Mouse (Mus musculus) hindbrain, embryonic 16.5 days (tissue): ENCODE measurements around the gene Bbs9. TPM values are rescaled to one million over a fixed set of nuclear protein-coding genes. Genes with fewer than 3 reads are reported as not detected.
A peak's percentile ranks its signal among the peaks of the same experiment; 100 is the strongest.

Source experiments
- ATAC-seq: fragments of 200-750 bp; cut with Nextera tagmentation; 2 replicates; pipeline ENCODE4 v1.8.0; 2017; ENCODE audit warnings: moderate TSS enrichment, moderate library complexity
- H3K27ac ChIP-seq: fragments of 300-500 bp; sonication (generic); 2 replicates; pipeline ENCODE4 v1.5.1; 2014; ENCODE audit warnings: low read depth, mild to moderate bottlenecking, control low read depth, low read length, moderate library complexity
- H3K27me3 ChIP-seq: fragments of 300-500 bp; sonication (generic); replicated peaks from 2 replicates; pipeline ENCODE4 v1.6.1; 2014; ENCODE audit warnings: low read length; ENCODE audit not compliant: control insufficient read depth, insufficient read depth
- H3K36me3 ChIP-seq: fragments of 300-500 bp; sonication (generic); 2 replicates; pipeline ENCODE4 v1.6.1; 2014; ENCODE audit warnings: mild to moderate bottlenecking, low read length, moderate library complexity, mixed read lengths; ENCODE audit not compliant: control insufficient read depth, insufficient read depth
- H3K4me1 ChIP-seq: fragments of 300-500 bp; sonication (generic); 2 replicates; pipeline ENCODE4 v1.6.1; 2014; ENCODE audit warnings: low read depth, low read length; ENCODE audit not compliant: control insufficient read depth, insufficient read depth
- H3K4me2 ChIP-seq: fragments of 300-500 bp; sonication (generic); 2 replicates; pipeline ENCODE4 v1.6.1; 2014; ENCODE audit warnings: mild to moderate bottlenecking, low read length, control low read depth, moderate library complexity
- H3K4me3 ChIP-seq: fragments of 300-500 bp; sonication (generic); 2 replicates; pipeline ENCODE4 v1.5.1; 2014; ENCODE audit warnings: mild to moderate bottlenecking, low read length, control low read depth, moderate library complexity
- H3K9ac ChIP-seq: fragments of 300-500 bp; sonication (generic); 2 replicates; pipeline ENCODE4 v1.6.1; 2014; ENCODE audit warnings: low read depth, mild to moderate bottlenecking, control low read depth, low read length, moderate library complexity
- H3K9me3 ChIP-seq: fragments of 300-500 bp; sonication (generic); 2 replicates; pipeline ENCODE4 v1.6.1; 2014; ENCODE audit warnings: mild to moderate bottlenecking, low read length, moderate library complexity; ENCODE audit not compliant: control insufficient read depth
- WGBS: fragments of 180-500 bp; shearing (Covaris S2); extraction: QIAGEN DNeasy Blood & Tissue Kit; methylation state at CpG from one replicate; pipeline ENCODE4 v1.1.7; 2014; 5-methylcytosine and 5-hydroxymethylcytosine counted together
- polyA plus RNA-seq: library from polyadenylated mRNA; unstranded; fragments of >200 nt; fragmentation: Nextera tagmentation; extraction: Ambion mirVana; gene quantifications from 2 replicates; pipeline ENCODE4 v1.2.1, GENCODE M21; 2015

Bbs9 gene
- polyA plus RNA-seq, 1 experiment from 2014 or later = 18.3 TPM

DNA sequence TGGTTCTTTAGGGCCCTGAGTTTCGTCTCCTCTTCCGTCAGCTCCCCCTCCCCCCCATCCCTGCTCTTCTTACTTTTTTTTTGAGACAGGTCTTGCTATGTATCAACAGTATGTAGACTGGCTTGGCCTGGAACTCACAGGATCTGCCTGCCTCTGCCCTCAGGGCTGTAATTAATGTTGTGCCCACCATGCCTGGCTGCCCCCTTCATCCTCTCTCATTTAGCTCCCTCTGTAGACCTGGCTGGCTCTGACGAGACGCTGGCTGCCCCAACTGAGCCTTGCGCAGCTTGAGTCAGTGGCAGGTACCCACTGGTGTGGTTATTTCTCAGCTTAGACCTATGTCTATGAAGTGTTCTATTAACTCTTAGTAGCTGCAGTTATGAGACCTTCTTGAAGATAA lies 28.1 kb downstream of the Bbs9 start:
- Histone ChIP-seq H3K9ac (no peak overlapping the region), H3K4me2 (no peak overlapping the region), H3K36me3 (no peaks in the 10 kb centered on the region), H3K9me3 (no peaks in the 10 kb centered on the region), H3K27ac (no peak overlapping the region), H3K4me3 (no peak overlapping the region), H3K4me1 (no peaks in the 10 kb centered on the region), H3K27me3 (no peaks in the 10 kb centered on the region)
- no peak for ATAC-seq
- 75% methylated on average over 5 of the region's 5 CpGs for WGBS

DNA sequence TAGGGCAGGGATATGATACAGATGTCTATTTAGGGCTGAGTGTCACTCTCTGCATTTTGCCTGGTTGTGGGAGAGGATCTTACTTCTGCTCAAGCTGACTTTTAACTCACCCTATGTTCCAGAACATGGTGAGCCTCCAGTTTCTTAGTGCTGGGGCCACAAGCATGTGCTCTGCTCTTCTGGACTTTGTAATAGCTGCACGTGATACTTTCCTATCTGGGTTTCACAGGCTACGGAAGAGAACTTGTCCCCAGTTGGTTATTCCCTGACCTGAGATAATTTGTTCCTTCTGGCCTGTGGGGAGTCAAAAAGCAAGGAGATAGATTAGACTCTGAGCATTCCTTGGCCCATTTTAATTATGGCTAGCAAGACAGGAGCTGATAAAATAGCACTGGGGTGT lies 30.1 kb downstream of the Bbs9 start:
- H3K9me3 ChIP-seq = no peaks in the 10 kb centered on the region
- no peak for ATAC-seq
- H3K4me1 ChIP-seq = no peaks in the 10 kb centered on the region
- H3K27ac ChIP-seq = no peak overlapping the region
- H3K4me2 ChIP-seq = no peak overlapping the region
- H3K36me3 ChIP-seq = no peaks in the 10 kb centered on the region
- no peak overlapping the region for H3K4me3 ChIP-seq
- WGBS = 77% methylated on average over 2 of the region's 2 CpGs
- no peak overlapping the region for H3K9ac ChIP-seq
- H3K27me3 ChIP-seq = no peaks in the 10 kb centered on the region

DNA sequence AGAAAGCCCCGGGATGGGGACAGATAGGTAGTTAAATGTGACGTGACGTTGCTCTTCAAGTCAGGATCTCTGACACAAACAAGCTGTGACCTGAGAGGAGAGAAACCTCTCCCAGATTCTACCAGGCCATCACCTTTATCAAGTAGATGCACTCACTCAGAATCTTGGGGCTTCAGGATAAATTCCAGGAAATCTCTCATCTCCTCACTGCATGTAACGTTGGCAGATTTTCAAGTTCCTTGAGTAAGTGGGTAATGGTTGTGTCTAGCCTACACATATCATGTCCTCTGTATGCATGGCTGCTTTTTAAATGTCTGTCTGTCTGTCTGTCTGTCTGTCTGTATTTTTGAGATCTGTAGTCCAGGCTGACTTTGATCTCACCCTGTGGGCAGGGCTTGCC lies 39.6 kb downstream of the Bbs9 start:
- no peaks in the 10 kb centered on the region for H3K9me3 ChIP-seq
- H3K4me1 ChIP-seq = no peaks in the 10 kb centered on the region
- no peak overlapping the region for H3K9ac ChIP-seq
- H3K27me3 ChIP-seq = no peaks in the 10 kb centered on the region
- no peak overlapping the region for H3K27ac ChIP-seq
- H3K36me3 ChIP-seq = no peaks in the 10 kb centered on the region
- no peak overlapping the region for H3K4me3 ChIP-seq
- no peak overlapping the region for H3K4me2 ChIP-seq
- no peak for ATAC-seq
- 91% methylated on average over 4 of the region's 4 CpGs for WGBS

DNA sequence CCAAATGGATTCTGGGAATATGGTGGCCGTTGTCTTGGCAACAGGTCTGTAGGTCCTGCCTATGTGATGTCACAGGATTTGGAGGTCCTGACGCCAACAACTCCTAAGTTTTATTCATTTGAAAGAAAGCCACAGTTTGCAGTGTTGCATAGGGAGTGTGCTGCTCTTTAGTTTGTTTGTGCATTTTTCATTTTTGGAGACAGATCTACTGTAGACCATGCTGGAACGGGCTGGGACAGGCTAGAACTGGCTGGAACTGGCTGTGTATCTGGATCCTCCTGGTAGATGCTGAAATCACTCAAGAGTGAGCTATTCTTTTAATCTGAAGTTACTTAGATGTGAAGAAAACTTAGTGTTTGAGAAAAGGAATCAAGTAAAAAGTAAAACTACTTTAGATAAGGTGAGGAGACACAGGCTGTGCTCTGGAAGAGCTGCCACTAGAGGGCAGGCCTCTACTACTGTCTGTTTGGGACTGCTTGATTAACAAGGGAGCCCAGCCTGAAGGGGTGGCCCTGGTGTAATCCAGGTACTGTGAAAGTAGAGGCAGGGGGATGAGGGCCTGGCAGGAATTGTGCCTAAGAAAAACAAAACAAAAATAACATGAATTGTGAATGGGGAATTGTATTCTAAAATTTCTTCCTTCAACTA lies 43.0 kb downstream of the Bbs9 start:
- Histone ChIP-seq H3K4me3 (no peak overlapping the region), H3K9ac (no peak overlapping the region), H3K36me3 (no peaks in the 10 kb centered on the region), H3K27ac (no peak overlapping the region), H3K4me1 (no peaks in the 10 kb centered on the region), H3K4me2 (no peak overlapping the region), H3K27me3 (no peaks in the 10 kb centered on the region), H3K9me3 (peaks cover 5% of the 10 kb centered on the region)
- peak; percentile 65; the same call in 1 of the 2 replicates for ATAC-seq
- 95% methylated on average over 3 of the region's 3 CpGs for WGBS

DNA sequence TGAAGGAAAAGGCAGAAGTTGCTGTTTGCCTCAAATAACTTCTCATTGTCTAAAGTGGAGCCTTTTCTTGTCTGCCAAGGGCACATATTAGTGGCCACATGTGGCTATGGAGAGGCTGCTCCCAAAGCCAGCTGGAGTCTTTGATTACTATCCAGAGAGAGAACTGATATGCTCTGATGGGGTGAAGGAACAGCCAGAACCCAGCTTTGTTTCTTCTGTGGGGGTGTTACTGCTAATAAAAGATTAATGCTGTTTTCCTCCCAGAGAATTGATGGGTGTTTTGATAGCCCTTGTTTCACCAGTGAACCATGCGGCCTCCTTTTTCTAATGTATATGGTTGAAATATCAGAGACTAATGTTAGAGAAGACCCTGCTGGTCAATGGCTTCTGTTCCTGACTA lies 47.9 kb downstream of the Bbs9 start:
- no peak for ATAC-seq
- Histone ChIP-seq H3K4me3 (no peak overlapping the region), H3K4me2 (no peak overlapping the region), H3K9ac (no peak overlapping the region), H3K4me1 (no peaks in the 10 kb centered on the region), H3K27me3 (no peaks in the 10 kb centered on the region), H3K36me3 (no peaks in the 10 kb centered on the region), H3K27ac (no peak overlapping the region), H3K9me3 (peaks cover 5% of the 10 kb centered on the region)
- WGBS = 92% methylated on average over 1 of the region's 1 CpGs

DNA sequence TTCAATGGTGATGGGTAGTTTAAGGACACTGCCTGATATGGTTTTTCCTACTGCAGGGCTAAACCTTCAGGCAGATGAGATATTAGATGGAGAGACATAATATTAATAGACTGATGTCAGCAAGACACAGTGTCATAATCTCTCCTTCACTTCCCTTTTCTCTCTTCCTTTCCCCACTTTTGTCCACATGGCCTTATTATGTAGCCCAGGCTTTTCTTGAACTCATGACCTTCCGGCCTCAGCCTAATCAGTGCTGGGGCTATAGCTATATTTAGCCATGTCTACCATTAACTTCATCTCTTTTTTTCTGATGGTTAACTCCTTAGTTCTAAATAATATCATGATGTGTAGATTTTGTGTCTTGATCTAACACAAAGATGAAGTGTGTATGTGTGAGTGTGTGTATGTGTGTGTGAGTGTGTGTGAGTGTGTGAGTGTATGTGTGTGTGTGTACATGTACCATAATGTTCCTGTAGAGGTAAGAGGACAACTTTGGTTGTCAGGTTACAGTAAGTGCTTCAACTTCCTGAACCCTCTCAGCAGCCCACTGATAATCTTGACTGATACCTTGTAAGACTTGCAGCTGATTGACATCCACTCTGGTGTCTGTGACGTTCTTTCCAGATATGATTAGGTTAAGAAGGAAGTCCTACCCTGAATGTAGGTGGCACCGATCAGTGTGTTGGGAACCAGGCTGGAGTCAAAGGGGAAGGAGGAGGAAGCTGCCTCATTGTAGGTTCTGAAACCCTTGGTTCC lies 55.4 kb downstream of the Bbs9 start:
- no peaks in the 10 kb centered on the region for H3K9me3 ChIP-seq
- no peak for ATAC-seq
- H3K9ac ChIP-seq = no peak overlapping the region
- H3K4me3 ChIP-seq = no peak overlapping the region
- WGBS = 97% methylated on average over 3 of the region's 3 CpGs
- H3K36me3 ChIP-seq = no peaks in the 10 kb centered on the region
- H3K27me3 ChIP-seq = no peaks in the 10 kb centered on the region
- H3K4me1 ChIP-seq = 0 out of 2 replicates have a peak, but pooled peaks cover 2% of the 10 kb centered on the region
- H3K4me2 ChIP-seq = no peak overlapping the region
- H3K27ac ChIP-seq = no peak overlapping the region

DNA sequence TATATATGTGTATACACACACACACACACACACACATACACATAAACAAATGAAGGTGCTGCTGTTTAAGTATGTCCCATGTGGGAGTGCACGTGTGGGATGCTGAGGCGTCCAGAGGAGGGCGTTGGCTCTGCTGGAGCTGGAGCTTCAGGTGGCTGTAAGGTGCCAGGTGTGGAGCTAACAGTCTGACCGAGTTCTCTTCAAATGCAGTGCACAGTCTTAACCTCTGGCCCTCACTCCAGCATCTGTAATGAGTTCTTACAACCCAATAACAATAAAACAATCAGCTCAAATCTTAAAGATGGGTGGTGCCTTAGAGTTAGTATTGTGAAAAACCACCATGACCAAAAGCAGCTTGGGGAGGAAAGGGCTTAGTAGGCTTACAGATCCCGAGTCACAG lies 56.6 kb downstream of the Bbs9 start:
- no peak overlapping the region for H3K4me2 ChIP-seq
- no peak overlapping the region for H3K27ac ChIP-seq
- H3K36me3 ChIP-seq = no peaks in the 10 kb centered on the region
- no peaks in the 10 kb centered on the region for H3K9me3 ChIP-seq
- H3K9ac ChIP-seq = no peak overlapping the region
- 0 out of 2 replicates have a peak, but pooled peaks cover 2% of the 10 kb centered on the region for H3K4me1 ChIP-seq
- 85% methylated on average over 5 of the region's 5 CpGs for WGBS
- H3K27me3 ChIP-seq = no peaks in the 10 kb centered on the region
- H3K4me3 ChIP-seq = no peak overlapping the region
- no peak for ATAC-seq

DNA sequence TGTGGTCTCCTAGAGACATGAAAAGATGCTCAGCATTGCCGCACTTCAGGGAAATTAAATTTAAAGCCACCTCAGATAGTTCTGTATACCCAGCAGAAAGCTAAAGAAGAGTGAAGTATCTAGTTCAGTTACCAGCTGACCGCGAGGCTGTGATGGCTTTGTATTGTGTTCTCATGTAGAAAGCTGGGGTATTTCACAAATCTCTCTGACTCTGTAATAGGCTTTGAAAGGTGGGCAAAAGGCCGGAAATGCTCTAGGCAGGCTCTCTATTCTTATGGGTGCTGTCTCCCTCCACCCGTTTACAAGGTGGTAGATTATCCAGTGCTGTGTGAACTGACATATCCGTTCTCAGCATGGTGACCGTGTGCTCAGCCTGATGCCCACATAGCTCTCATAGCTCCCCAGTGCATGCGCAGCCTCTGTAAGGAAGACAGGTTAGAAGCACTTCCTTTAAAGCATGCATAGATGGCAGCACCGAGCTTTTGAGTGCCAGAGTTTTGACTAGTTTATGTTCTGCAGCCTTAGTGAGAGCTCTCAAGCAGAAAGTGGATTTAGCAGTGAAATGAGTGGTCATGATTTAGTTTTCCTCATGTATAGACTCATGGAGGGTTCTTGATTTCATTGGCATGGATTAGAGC lies 57.4 kb downstream of the Bbs9 start:
- Histone ChIP-seq H3K36me3 (no peaks in the 10 kb centered on the region), H3K4me3 (no peak overlapping the region), H3K4me1 (0 out of 2 replicates have a peak, but pooled peaks cover 2% of the 10 kb centered on the region), H3K9me3 (no peaks in the 10 kb centered on the region), H3K4me2 (no peak overlapping the region), H3K27me3 (no peaks in the 10 kb centered on the region), H3K9ac (peak overlapping the region; percentile 13), H3K27ac (no peak overlapping the region)
- WGBS = 52% methylated on average over 9 of the region's 9 CpGs
- ATAC-seq = peak; percentile 88

DNA sequence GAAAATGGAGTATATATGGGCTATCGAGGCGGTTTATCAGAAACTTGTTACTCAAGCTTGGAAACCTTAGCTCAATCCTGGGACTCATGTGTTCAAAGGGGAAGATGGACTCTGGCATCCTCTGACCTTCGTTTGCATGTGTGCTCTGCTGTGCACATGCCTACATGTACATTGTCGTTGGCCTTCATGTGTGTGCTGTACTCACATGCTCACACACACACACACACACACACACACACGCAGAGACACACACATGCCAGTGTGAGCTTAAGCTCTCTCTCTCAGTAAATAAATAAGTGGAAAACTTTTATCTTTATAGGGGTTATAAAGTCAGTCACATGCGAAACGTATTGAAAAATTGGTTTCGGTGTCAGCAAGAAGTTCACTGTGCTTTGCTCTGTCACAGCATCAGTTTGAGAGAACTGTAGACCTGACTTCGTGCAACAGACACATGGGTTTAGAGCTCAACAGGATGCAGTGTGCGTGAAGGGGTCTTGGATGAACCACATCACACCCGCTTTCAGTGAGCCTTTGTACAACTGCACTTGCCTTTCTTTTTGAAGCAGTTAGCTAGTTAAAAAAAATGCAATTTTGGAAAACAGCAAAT lies 62.4 kb downstream of the Bbs9 start:
- no peak for ATAC-seq

More for the DNA sequence above, 62.4 kb downstream of the Bbs9 start:
- Histone ChIP-seq H3K4me1 (0 out of 2 replicates have a peak, but pooled peaks cover 2% of the 10 kb centered on the region), H3K9ac (no peak overlapping the region), H3K27me3 (no peaks in the 10 kb centered on the region), H3K36me3 (no peaks in the 10 kb centered on the region), H3K4me2 (no peak overlapping the region), H3K9me3 (no peaks in the 10 kb centered on the region), H3K27ac (no peak overlapping the region), H3K4me3 (no peak overlapping the region)
- 92% methylated on average over 11 of the region's 11 CpGs for WGBS
